Mouse (Mus musculus): ENCODE results near the gene Ctsw. TPM values are rescaled to one million over a fixed set of nuclear protein-coding genes. Genes with fewer than 3 reads are reported as not detected.

Ctsw gene
- polyA plus RNA-seq, 1 experiment from 2014 or later, result 3.3 TPM

DNA sequence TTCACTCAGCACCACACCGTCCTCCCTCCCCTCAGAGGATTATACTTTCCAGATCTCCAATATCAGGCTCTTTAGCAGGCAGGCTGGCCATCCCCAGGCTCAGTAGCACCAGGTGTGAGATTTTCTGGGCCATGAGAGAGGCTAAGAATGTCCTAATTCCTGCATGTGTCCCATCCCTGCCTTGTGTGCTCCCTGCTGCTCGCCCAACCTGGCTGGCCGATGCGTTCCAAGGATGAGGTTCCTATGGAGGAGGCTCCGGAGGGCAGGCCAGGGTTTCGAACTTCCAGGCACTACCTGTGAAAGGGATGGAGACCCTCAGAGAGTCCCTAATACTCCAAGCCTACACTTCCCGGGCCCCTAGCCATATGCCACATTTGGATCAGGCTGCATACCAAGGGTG is 17.5 kb upstream of the Ctsw start:
- no peak overlapping the region for H3K4me2 ChIP-seq (replicated peaks)
- H3K4me1 ChIP-seq, result peaks cover 12% of the 10 kb centered on the region
- no peaks in the 10 kb centered on the region for H3K27me3 ChIP-seq (replicated peaks)
- no peak for ATAC-seq (ENCODE audit: low FRiP score, low read depth)
- WGBS, result 94% methylated on average over 7 of the region's 7 CpGs
- no peak overlapping the region for H3K9ac ChIP-seq
- H3K9me3 ChIP-seq, result no peaks in the 10 kb centered on the region
- peaks cover 48% of the 10 kb centered on the region for H3K36me3 ChIP-seq
- no peak overlapping the region for H3K4me3 ChIP-seq
- H3K27ac ChIP-seq, result no peak overlapping the region

DNA sequence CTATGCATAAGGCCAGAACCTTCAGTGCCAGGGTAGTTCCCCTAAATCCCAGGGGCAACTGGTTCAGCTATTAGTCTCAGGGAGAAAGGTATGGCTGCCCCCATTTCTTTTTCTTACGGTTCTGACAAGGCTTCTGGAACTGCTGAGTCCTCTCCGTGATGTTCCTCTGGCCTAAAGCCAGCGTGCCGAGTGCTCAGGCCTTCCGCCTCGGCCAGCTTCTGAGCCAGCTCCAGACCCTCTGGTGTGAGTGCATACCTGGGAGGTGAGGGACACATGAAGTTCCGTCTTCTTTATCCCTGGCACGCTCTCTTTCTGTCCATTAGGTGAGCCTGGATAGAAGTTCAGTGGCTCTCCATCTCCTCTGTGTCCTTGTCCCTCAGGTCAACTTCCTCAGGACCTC is 17.1 kb upstream of the Ctsw start:
- ATAC-seq (ENCODE audit: low FRiP score, low read depth), result no peak
- Histone ChIP-seq H3K4me2 (replicated peaks) (no peak overlapping the region), H3K4me1 (peaks cover 12% of the 10 kb centered on the region), H3K27ac (no peak overlapping the region), H3K36me3 (peaks cover 53% of the 10 kb centered on the region), H3K9me3 (no peaks in the 10 kb centered on the region), H3K9ac (no peak overlapping the region), H3K27me3 (replicated peaks) (no peaks in the 10 kb centered on the region), H3K4me3 (no peak overlapping the region)
- 96% methylated on average over 8 of the region's 8 CpGs for WGBS

DNA sequence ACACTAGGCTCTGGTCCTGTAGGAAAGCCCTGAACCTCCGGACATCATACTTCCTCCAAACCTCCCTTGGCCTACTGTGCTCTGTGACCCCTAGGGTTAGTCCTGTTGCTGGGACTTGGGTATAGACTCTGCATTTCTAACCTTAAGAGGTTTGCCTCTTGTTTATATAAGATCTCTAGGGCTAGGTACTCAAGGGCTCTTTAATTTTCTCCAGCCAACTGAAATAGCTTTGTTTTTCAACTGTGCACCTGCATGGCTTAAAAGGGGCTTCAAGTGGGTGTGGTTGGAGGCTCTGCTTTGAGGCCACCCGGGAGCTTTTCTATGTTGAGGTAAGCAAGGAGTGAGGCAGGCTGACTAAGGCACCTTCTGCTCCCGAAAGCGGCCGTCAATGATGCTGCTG is 16.2 kb upstream of the Ctsw start:
- Histone ChIP-seq H3K4me1 (peaks cover 12% of the 10 kb centered on the region), H3K27me3 (replicated peaks) (no peaks in the 10 kb centered on the region), H3K9ac (no peak overlapping the region), H3K27ac (no peak overlapping the region), H3K9me3 (no peaks in the 10 kb centered on the region), H3K4me2 (replicated peaks) (no peak overlapping the region), H3K36me3 (peaks cover 53% of the 10 kb centered on the region), H3K4me3 (no peak overlapping the region)
- ATAC-seq (ENCODE audit: low FRiP score, low read depth), result no peak
- 87% methylated on average over 5 of the region's 5 CpGs for WGBS

DNA sequence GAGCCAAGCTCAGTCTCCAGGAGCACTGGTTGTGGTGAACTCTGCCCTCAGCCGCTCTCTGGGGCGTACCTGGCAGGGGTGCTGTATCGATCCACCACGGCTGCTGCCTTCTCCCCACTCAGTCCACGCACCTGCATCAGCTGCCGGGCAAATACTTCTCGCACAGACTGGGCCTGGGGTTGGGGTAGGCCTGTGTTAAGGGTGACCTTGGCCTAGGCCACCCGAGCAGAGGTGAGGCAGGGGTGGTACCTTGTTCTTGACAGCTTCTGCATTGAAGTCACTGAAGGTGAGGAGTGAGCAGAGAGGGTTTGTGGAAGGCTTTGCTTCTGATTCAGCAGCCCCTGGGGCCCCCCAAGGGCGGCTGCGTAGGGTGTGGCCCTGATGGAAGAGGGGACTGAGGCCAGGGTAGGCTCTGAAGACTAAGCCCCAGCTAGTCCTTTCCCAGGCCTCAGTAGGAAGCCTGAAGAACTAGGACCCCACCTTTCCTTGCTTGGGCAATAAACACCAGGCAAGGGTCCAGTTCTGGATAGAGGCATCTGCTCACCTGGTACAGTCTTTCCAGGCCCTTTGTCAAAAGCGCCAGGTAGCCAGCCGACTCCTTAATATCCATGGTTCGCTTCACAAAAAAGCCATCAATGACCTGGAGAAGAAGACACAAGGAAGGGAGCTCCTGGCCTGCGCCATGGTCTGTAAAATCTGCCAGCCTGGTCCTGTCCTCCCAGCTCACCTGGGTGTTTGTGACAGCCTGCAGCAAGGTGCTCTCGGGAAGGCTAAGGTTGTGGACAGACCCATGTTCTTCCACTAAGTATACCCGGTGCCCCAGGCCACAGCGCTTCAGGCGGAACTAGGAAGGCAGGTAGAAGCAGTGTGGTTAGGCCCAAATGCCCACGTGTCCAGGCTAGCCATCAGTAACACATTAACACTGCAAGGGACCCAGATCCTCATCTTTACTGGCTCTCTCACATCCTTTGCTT is 15.4 kb upstream of the Ctsw start:
- Histone ChIP-seq H3K9ac (no peak overlapping the region), H3K27me3 (replicated peaks) (no peaks in the 10 kb centered on the region), H3K27ac (no peak overlapping the region), H3K36me3 (peaks cover 54% of the 10 kb centered on the region), H3K9me3 (no peaks in the 10 kb centered on the region), H3K4me2 (replicated peaks) (no peak overlapping the region), H3K4me1 (peaks cover 12% of the 10 kb centered on the region), H3K4me3 (no peak overlapping the region)
- WGBS, result 94% methylated on average over 19 of the region's 19 CpGs
- ATAC-seq (ENCODE audit: low FRiP score, low read depth), result no peak

DNA sequence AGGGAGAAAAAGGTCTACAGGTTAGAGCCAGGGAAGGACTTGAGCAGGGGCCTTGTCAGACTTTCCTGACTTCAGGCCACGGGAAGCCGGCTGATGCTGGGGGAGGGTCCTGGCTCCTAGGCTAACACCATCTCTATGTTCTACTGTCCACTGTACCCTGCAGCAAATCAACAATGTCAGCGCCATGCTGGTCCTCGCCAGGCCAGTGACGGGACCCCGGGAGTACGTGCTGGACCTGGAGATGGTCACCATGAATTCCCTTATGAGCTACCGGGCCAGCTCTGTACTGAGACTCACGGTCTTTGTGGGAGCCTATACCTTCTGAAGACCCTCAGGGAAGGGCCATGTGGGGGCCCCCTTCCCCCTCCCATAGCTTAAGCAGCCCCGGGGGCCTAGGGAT is 13.1 kb upstream of the Ctsw start:
- no peaks in the 10 kb centered on the region for H3K4me1 ChIP-seq
- H3K4me3 ChIP-seq, result no peak overlapping the region
- no peak overlapping the region for H3K4me2 ChIP-seq (replicated peaks)
- H3K27ac ChIP-seq, result no peak overlapping the region
- no peaks in the 10 kb centered on the region for H3K9me3 ChIP-seq
- ATAC-seq (ENCODE audit: low FRiP score, low read depth), result no peak
- no peak overlapping the region for H3K9ac ChIP-seq
- H3K27me3 ChIP-seq (replicated peaks), result no peaks in the 10 kb centered on the region
- H3K36me3 ChIP-seq, result peaks cover 64% of the 10 kb centered on the region
- WGBS, result 90% methylated on average over 10 of the region's 10 CpGs

DNA sequence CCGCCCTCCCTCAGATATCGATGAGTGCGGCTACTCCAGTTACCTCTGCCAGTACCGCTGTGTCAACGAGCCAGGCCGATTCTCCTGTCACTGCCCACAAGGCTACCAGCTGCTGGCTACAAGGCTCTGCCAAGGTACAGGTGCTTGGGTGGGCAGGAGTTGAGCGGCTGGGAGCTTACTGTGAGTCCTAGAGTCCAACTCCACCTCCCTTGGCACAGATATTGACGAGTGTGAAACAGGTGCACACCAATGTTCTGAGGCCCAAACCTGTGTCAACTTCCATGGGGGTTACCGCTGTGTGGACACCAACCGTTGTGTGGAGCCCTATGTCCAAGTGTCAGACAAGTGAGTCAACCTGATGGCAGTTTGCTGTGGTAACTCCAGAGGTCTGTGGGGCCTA is 11.7 kb upstream of the Ctsw start:
- WGBS, result 93% methylated on average over 10 of the region's 10 CpGs
- Histone ChIP-seq H3K4me2 (replicated peaks) (no peak overlapping the region), H3K27me3 (replicated peaks) (no peaks in the 10 kb centered on the region), H3K4me3 (no peak overlapping the region), H3K9me3 (no peaks in the 10 kb centered on the region), H3K36me3 (peaks cover 51% of the 10 kb centered on the region), H3K4me1 (peaks cover 10% of the 10 kb centered on the region), H3K27ac (no peak overlapping the region), H3K9ac (no peak overlapping the region)
- no peak for ATAC-seq (ENCODE audit: low FRiP score, low read depth)

DNA sequence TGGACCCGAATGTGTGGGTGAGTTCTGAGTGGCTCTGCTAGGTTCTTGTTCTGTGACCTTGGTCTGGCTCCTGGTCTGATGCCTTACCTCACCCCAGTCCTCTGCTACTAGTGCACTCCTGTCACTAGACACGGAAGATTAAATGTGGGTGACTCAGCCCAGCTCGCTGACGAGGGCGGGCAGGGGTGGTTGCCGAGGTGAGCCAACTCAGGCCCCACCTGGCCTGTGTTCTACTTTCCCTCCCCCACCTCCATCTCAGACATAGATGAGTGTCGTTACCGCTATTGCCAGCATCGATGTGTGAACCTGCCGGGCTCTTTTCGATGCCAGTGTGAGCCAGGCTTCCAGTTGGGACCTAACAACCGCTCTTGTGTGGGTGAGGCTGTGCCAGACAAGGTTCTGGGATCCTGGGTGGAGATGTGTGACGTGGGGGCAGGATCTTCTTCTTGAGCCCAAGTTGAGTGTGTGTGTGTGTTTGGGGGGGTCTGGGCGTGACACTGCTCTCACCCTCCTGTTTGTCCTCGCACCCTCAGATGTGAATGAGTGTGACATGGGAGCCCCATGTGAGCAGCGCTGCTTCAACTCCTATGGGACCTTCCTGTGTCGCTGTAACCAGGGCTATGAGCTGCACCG is 9.5 kb upstream of the Ctsw start:
- 91% methylated on average over 18 of the region's 18 CpGs for WGBS
- H3K36me3 ChIP-seq, result peaks cover 29% of the 10 kb centered on the region
- no peaks in the 10 kb centered on the region for H3K9me3 ChIP-seq
- no peak overlapping the region for H3K4me2 ChIP-seq (replicated peaks)
- H3K27me3 ChIP-seq (replicated peaks), result no peaks in the 10 kb centered on the region
- no peak overlapping the region for H3K27ac ChIP-seq
- H3K9ac ChIP-seq, result no peak overlapping the region
- ATAC-seq (ENCODE audit: low FRiP score, low read depth), result no peak
- H3K4me3 ChIP-seq, result no peak overlapping the region
- H3K4me1 ChIP-seq, result peaks cover 24% of the 10 kb centered on the region

DNA sequence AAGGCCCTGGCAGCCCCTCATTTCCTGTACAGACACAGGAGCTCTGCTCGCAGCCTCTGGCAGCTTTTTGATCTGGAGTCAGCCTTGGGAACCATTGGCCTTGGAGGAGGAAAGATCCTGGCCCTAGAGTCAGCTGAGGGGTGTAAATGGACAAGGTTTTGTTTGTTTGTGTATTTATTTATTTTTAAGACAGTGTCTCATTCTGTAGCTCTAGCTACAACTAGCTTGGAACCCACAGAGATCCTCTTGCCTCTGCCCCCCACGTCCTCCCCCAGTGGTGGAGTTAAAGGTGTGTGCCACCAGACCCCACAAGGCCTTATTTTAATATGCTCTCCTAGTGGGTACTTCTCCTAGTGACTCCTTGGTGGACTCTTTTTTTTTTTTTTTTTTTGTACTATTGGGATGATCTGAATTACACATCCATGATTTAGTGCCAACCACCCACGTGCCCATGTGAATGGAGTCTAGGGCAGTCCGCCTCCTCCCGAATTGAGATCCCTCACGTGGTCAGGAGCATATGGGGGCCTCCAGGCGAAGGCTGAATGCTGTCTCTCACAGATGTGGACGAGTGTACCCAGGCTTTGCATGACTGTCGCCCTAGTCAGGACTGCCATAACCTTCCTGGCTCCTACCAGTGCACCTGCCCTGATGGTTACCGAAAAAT is 8.8 kb upstream of the Ctsw start:
- Histone ChIP-seq H3K9me3 (no peaks in the 10 kb centered on the region), H3K9ac (no peak overlapping the region), H3K4me2 (replicated peaks) (no peak overlapping the region), H3K4me3 (no peak overlapping the region), H3K4me1 (peaks cover 24% of the 10 kb centered on the region), H3K27ac (no peak overlapping the region), H3K36me3 (peaks cover 22% of the 10 kb centered on the region), H3K27me3 (replicated peaks) (no peaks in the 10 kb centered on the region)
- 79% methylated on average over 10 of the region's 10 CpGs for WGBS
- ATAC-seq (ENCODE audit: low FRiP score, low read depth), result no peak

DNA sequence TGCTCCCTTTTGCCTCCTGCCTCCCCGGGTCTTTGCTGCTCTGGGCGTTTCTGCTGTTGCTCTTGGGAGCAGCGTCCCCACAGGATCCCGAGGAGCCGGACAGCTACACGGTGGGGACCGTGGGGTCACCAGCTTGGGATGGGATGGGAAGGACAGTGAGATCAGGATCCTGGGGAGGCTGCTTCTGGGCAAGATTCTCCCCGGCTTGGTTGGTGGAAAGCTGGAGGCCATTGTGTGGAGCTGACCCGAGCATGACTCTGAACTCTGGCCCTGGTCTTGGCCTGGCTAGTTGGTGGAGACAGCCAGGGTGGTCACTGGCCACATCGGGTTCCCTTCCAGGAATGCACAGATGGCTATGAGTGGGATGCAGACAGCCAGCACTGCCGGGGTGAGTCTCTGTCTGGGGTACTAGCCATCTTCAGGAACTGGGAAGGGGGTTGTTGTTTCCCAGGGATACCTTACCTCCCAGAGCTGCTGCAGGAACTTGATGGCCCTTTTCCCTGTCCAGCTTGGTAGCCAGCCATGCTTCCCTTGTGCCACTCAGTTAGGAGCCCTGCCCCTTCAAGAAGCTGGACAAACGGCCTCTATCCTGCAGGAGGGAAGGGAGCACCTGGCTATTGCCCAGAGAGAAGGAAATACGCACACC is 6.9 kb upstream of the Ctsw start:
- H3K9me3 ChIP-seq, result no peaks in the 10 kb centered on the region
- peaks cover 11% of the 10 kb centered on the region; the same call in 1 of the 2 replicates for H3K36me3 ChIP-seq
- H3K27ac ChIP-seq, result peak overlapping the region; percentile 32; the same call in 1 of the 2 replicates
- ATAC-seq (ENCODE audit: low FRiP score, low read depth), result 0 out of 2 replicates have a peak, but pooled peaks have one; percentile 14
- 21% methylated on average over 13 of the region's 13 CpGs for WGBS
- peak overlapping the region; percentile 61 for H3K4me3 ChIP-seq
- peak overlapping the region; percentile 98 for H3K4me2 ChIP-seq (replicated peaks)
- no peaks in the 10 kb centered on the region for H3K27me3 ChIP-seq (replicated peaks)
- H3K9ac ChIP-seq, result peak overlapping the region; percentile 85
- peaks cover 24% of the 10 kb centered on the region for H3K4me1 ChIP-seq

DNA sequence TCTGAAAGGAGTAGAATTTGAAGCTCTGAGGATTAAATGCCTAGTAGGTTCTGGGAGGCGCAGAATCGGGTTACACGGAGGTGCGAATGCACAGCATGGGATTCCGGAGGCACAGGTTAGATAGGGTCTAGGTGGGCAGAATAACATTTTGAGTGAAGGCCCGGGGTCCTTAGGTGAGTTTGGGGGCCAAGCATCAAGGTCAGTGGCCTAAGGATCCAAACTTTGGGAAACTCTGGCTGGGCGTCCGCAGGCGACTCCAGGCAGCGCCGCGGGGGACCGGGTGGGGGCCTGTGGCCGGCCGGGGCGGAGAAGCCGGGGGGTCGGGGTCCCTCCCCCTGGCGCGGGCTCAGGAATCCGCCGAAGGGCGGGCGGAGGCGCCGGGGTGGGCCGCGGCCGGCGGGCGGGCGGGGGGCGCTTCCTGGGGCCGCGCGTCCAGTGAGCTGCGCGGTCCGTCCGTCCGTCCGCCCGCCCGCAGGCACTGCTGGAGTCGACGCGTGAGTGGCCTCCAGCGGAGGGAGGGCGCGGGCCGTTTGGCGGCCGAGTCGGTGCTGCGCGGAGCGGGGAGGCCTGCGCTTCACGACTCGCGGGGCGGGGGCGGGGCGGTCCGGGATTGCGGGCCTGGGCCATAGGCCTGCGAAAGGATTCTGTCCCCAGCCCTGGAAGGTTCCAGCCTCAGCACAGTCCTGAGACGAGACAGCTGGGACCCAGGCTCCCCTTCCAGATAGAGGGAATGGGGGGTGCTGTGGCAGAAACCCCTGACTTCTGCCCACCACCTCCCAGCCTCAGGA is 6.2 kb upstream of the Ctsw start:
- H3K4me3 ChIP-seq, result peak overlapping the region; percentile 61
- peaks cover 24% of the 10 kb centered on the region for H3K4me1 ChIP-seq
- peak overlapping the region; percentile 85 for H3K9ac ChIP-seq
- ATAC-seq (ENCODE audit: low FRiP score, low read depth), result peak; percentile 67
- WGBS, result 1% methylated on average over 65 of the region's 68 CpGs
- no peaks in the 10 kb centered on the region for H3K27me3 ChIP-seq (replicated peaks)
- peak overlapping the region; percentile 32; the same call in 1 of the 2 replicates for H3K27ac ChIP-seq
- peak overlapping the region; percentile 98 for H3K4me2 ChIP-seq (replicated peaks)
- no peaks in the 10 kb centered on the region for H3K9me3 ChIP-seq
- peaks cover 11% of the 10 kb centered on the region; the same call in 1 of the 2 replicates for H3K36me3 ChIP-seq

DNA sequence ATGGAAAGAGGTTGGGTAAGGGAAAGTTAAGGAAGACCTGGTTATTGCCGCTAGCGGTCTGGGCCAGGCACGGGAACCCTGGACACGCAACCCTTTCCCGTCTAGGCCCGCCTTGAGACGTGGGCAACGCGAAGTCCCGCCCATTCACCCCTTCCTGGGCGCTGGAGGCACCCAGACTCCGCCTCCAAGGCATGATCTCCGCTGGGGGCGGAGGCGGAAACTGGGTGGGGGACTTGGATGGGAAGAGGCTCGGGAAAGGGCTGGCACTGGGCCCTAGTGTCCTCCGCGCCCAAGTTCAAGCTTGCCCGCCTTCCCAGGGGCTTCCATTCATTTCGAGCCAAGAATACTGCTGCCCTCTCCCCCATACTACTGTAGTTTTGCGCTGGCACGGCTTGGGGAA is 5.4 kb upstream of the Ctsw start, which contains the start of gene Efemp2:
TSS of gene Efemp2 (plus strand) at position 235 of the 400 bp plus-strand sequence.
- H3K4me2 ChIP-seq (replicated peaks), result peak within 1 kb of the TSS; percentile 98
- peak within 1 kb of the TSS; percentile 32; the same call in 1 of the 2 replicates for H3K27ac ChIP-seq
- WGBS, result 2% methylated on average over 22 of the region's 22 CpGs
- 0 out of 2 replicates have a peak, but pooled peaks have one; percentile 45 for ATAC-seq (ENCODE audit: low FRiP score, low read depth)
- no peaks in the 10 kb centered on the region for H3K27me3 ChIP-seq (replicated peaks)
- peaks cover 24% of the 10 kb centered on the region for H3K4me1 ChIP-seq
- peaks cover 10% of the 10 kb centered on the region; the same call in 1 of the 2 replicates for H3K36me3 ChIP-seq
- peak within 1 kb of the TSS; percentile 61 for H3K4me3 ChIP-seq
- H3K9ac ChIP-seq, result peak within 1 kb of the TSS; percentile 85
- H3K9me3 ChIP-seq, result no peaks in the 10 kb centered on the region
